Mouse (Mus musculus): ENCODE data around the gene 4933411K16Rik.

Gene 4933411K16Rik

DNA sequence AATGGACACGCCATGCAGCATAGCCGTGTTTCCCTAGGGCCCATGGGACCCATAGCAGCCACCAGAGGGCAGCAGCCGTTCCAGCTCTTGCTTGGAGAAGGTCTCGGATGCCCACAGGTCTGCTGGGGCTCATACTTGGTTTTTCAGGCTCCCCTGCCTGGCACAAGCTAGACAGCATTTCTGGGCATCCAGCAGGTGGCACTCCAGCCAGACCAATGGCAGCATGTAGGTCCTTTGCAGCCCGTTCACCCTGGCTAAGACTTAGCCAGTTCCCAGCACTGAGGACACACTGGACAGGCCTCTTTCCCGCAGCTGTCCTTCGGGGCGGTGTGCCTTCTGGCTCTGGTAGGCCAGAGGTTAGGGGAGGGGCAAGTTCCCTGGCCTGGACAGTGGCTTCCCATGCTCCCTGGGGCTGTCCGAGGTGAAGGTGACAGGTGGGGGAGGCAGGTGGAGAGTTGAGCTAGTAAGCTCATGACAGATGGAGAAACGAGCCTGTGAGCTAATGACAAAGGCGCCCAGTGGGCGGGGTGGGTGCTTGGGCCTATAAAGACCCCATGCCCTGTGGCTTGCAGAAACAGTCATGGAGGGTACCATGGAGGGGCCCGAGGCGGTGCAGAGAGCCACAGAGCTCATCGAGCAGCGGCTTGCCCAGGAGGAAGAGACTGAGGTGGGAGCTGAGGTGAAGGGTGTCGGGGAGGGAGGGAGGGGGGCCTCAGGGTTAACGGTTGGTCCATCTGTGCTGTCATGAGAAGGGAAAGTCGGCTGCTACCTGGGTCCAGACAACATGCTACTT lies 16.4 kb upstream of the 4933411K16Rik start, which contains the start of gene Ankrd2:
Gene Ankrd2 (plus strand): TSS at position 545 of the 793 bp plus-strand sequence.
- DNase-seq (ENCODE audit: low read depth, low spot score), result peak; percentile 69

DNA sequence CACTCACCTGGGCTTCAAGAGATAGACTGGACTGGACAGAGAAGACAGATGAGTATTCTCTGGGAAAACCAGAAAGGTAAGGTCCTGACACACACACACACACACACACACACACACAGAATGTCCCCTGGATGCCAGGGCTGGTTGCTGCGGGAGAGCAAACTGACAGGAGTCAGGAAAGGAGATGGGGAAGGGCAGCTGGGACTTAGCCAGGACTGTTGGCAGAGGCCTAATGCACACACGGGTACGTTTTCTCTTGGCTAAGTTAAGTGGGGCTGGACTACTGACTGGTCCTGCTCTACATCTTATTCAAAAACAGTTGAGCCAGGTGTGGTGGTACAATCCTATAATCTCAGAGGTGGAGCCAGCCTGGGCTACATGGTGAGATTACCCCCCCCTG lies 15.7 kb upstream of the 4933411K16Rik start:
- no peak for DNase-seq (ENCODE audit: low read depth, low spot score)

DNA sequence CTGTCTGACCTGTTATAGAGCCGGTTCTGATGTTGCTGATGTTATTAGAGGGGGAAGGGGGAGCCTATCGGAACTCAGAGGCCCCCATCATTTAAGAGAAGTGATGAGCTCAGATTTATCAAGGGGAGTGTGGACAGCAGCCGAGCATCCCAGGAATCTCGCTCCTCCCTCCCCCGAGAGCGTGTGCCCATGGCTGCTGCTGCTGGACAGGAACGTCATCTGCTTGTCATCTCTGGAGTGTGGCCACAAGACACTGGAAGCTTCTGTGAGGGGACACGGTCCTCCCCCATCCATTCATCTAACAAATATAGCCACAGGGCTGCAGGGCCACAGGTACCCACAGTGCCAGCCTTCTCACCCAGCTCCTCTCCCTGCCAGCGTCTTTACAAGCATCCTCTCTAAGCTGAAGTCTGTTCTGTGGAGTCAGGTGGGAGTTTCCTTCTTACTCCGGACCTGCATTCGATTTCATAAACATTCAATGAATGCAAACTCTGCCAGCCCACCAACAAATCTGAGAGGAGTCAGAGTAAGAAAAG lies 14.8 kb upstream of the 4933411K16Rik start:
- DNase-seq (ENCODE audit: low read depth, low spot score), result no peak

DNA sequence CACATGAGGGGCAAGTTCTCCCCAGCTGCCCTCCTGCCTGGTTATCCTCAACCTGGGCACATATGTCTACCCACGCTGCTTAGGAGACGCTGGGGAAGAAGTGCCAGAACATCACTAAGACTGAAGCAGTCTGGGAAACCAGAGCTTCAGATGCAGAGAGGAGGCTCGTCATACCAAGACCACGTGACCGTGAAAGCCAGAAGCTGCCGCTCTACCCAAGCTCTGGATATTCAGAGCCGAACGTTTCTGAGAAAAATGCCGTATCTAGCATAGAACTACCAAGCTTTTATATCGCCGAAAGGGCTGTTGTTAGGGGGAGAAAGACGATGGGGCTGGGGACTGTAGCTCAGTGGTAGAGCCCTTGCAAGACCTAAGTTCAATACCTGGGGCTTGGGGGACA lies 13.7 kb upstream of the 4933411K16Rik start:
- DNase-seq (ENCODE audit: low read depth, low spot score), result no peak

DNA sequence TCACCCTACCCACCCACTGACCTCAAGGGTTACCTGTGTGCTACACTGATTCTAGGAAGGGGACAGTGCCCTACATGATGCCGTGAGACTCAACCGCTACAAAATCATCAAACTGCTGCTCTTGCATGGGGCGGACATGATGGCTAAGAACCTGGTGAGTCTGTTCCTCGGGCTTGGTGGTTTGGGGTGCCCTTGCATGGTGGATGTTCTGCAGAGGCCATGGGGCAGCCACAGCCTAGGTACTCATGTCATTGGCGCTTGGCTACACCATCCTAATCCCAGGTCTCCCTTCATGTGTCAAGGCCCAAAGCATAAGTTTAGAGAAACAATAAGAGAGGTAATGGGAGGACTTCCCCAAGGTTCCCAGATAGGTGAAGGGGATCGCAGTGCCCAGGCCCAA lies 8.1 kb upstream of the 4933411K16Rik start:
- no peak for DNase-seq (ENCODE audit: low read depth, low spot score)

DNA sequence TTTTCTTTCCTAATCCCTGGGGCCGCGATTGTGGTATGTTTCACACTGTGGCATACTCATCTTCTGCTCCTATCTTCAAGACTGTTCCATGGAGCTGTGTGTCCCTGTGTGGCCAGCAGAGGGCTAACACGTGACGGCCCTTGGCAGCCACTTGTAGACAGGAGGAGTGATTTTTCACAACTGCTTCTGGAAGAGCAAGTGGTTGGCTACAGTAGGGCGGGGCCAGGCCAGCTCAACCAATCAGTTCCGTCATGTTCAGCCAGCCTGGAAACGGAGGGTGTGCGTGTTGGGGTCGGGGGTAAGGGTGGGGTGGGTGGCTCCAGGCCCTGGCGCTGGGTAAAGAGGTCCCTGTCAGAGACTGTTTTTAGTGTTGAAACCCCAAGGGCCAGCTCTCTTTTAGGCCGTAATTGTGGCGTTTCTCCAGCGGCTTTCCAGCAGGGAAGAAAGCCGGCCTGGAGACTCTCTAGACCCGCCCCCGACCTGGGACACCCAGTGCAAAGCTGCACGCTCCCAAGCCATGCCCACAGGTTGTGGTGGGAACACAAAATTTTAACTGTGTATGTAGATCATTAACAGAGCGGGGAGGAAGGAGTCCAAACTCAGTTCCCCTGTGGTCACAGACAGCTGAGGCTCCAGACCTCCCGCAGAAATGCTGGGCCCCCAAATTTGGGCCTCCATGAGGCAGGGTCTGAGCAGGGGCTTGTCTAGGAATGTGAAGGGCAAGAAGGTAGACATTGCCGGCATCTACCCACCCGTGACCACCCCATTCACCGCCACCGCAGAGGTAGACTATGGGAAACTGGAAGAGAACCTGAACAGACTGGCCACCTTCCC lies 6.6 kb upstream of the 4933411K16Rik start, which contains the start of gene Hoga1:
Gene Hoga1 (plus strand): TSS at position 342 of the 834 bp plus-strand sequence.
- DNase-seq (ENCODE audit: low read depth, low spot score), result peak; percentile 96

DNA sequence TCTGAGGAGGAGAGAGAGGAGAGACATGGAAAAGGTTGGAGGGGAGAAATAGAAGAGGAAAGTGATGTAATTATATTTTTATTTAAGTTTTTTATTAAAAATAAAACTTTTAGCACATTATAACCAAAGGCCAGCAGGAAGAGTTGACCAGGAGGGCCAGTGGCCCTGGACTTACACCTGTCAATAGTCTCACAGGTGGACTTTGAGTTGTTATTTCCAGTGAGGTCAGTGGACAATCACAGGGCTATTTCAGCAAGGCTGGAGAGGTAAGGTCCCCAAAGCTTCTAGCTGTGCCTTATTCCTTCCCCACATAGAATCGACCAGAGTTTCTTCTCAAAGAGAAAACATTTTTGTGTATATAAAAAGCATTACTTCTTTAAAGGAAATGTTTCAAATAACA lies 1.8 kb upstream of the 4933411K16Rik start:
- no peak for DNase-seq (ENCODE audit: low read depth, low spot score)

DNA sequence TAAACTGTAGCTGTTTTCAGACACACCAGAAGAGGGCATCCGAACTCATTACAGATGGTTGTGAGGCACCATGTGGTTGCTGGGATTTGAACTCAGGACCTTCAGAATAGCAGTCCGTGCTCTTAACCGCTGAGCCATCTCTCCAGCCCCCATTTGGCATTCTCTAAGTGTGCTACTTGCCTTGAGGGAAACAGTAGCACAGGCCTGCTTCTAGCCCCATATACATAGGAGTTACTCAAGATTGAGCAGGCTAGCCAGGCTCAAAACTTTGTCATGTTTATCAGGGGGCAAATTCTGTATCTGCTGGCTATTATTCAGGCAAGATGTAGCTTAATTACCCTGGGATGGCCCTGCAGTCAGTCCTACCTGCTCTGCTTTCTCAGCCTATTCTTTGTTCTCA lies 697 bp upstream of the 4933411K16Rik start:
- no peak for DNase-seq (ENCODE audit: low read depth, low spot score)

DNA sequence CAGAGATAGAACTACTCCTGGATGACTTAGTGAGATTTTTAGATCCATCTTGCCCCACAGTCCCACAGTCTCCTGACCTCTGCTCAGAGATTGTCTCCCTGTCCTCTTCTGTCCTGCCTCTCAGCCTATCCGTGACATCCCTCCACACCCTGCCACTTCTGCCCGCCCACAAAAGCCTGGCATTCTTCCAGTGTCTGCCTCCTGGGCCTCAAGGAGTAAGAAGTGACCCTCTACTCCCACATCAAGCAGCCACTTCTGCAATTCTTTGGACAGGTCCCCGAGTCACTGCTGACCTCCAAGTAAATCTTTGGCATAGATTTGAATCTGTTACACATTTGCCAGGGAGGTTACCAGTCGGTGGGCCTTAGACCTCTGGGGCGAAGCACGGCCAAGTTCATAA lies 2.2 kb downstream of the 4933411K16Rik start:
- no peak for DNase-seq (ENCODE audit: low read depth, low spot score)

DNA sequence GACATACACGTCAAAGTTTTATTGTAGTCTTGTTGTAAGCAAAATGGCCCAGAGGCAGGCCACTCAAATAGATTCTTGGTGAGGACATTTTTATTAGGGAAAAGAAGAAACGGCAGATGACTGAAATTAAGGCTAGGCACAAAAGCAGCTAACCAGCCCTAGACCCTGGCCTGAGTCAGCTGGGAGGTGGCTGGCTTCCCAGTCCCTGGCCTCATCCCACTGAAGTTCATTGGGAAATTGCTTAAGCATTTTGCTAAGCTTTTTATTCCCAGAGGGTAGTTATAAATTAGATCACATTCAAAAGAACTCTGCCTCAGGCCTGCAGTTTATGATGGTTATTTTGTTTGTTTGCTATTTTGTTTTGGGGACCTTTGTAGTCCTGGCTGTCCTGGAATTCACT lies 3.8 kb downstream of the 4933411K16Rik start:
- no peak for DNase-seq (ENCODE audit: low read depth, low spot score)

DNA sequence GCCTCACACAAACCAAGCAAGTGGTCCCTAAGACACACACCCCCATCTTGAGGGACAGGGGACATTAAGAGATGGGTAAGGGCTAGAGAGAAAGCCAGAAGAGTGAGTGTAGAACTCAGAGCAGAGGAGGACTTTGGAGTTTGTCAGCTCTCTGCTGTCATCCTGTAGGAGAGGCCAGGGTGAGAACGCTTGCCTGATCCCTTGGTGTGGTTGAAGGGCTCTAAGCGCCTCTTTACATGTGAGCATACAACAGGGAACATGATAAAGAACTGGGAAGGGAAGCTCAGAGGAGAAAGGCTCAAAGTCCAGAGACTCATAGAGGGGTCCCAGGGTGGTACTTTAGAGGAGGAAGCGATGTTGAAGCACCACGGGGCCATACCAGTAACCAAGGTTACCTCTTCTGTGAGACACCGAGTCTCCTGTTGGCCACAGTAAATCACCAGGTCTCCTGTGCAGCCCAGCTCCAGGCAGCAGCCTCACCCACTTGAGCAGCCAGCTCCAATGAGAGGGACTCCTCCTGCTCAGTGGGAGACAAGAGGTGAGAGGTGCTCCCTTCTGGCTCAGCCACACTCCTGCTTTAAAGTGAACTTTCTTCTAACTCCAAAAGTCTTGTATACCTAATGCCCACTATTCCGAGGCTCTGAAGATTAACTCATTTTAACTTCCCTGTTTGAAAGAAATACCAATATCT lies 4.8 kb downstream of the 4933411K16Rik start:
- DNase-seq (ENCODE audit: low read depth, low spot score), result no peak

DNA sequence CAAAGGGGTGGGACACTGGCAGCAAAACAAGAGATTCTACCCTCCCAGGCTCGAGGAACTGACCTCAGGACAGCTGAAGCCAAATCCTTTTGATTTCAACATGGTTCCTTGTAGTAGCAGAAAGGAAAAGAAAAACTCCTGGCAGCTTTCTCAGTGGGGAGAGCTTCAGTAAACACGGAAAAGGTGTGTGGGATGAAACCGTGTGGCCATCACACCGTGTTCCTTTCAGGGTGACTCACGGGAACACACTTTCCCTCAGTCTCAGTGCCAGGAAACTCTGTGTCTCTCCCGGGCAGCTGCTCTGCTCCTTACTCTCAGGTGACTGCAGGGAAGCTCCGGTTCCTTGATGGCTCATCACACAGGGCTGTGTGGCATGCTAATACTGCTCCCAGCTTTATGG lies 6.4 kb downstream of the 4933411K16Rik start:
- DNase-seq (ENCODE audit: low read depth, low spot score), result no peak

DNA sequence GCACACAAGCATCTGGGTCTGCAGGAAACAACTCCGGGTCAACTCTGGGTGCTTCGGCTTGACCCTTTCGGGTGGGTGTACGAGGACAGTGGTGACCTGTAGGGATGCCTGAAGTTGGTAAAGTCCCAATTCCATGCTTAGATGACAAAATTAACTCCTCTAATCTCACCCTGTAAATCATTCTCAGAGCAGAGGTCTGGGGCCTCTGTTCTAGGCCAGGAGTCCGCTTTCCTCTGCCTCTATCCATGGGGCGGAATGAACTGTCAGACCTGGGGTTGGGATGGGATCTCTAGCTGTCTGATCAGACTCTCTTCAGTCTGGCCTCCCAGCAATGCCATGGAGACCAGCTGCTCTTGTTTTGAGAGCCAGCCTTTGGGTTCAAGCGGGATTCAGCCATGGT lies 9.4 kb downstream of the 4933411K16Rik start:
- DNase-seq (ENCODE audit: low read depth, low spot score), result no peak

DNA sequence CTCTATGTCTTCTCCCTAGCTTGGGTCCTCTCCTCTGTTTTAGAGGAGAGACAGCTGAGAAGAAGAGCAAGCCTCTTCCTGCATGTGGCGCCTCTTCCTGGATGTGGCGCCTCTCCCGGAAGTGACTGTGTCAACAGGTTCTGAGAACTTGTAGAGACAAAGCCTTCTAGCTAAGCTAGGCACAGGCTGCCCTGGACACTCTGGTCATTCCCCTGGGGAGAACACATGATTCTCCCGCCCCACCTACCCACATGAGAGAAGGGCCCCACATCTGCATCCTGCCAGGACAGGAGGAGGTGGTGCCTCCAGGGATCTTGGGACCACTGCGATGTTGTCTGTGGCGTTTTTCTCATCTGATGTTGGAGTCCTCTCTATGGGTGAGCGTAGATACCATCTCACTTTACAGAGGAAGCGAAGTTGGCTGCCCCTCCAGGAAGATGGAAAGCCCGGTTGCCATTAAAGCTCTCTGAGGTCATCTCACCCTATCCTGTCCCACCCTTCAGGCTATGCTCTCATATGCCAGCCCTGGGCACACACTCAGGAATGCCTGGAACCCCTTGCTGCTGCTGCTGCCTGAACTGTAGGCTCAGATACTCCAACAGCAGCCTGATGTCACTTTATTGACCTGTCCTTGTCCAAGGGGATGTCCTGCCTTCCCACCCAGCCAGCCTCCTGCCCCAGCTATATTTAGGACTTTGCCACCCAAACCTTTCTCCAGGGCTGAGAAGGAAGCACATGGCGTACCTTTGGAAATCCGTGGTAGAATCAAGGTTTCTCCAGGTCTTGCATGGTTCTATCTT lies 16.6 kb downstream of the 4933411K16Rik start:
- DNase-seq (ENCODE audit: low read depth, low spot score), result no peak

DNA sequence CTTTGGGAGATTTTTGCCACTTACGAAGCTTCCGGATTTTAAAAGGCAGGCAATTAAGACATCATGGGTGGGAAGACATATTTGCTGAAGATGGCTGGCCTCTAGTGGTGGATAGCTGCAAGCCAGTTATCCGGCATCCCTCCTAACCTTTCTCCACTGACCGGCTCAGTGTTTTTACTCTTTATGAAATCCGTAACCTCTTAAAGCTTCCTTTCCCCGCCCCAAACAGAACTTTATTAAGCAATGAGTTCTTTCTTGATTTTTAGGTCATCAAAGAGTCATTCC lies 17.1 kb downstream of the 4933411K16Rik start:
- DNase-seq (ENCODE audit: low read depth, low spot score), result no peak

DNA sequence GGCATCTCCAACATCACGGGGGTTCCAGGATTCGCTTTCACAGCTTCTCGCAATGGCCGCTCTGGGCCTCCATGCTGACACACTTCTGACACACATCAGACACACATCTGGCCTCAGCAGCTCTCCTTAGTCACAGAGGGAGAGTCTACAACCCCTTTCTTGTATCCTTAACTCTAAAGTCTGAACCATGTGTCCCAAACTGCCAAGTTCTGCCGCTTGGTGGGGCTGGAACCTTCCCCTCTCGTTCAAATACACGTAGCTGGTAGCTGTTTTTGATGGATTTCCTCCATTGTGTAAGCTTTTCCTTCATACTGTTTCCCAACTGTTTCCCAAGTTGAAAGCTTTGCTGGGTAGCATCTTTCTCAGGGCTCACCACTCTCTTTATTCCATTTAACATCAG lies 19.2 kb downstream of the 4933411K16Rik start:
- DNase-seq (ENCODE audit: low read depth, low spot score), result no peak

DNA sequence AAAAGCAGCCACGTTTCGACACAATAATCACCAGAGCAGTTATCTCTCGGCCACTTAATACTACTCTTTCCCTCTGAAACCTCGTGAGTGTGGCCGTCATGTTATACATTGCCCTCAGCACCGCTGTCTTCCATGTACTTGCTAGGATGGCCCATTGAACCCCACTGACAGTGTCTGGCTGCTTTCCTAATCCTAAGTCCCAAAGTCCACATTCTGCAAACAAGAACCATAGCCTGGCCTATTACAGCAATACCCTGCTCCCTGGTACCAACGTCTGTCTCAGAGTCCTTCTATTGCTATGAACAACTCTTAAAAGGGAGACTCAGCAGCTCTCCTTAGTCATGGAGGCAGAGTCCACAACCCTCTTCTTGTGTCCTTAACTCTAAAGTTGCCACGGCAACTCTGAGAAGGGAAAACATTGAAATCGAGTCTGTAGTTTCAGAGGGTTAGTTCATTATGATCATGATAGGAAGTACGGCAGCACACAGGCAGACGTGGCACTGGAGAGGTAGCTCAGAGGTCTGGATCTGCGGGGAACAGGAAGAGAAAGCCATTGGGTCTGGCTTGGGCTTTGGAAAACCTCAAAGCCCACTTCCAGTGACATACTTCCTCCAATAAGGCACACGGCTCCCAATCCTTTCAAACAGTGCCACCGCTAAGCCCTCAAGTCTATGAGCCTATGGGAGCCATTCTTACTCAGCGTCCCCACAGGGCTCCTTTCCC lies 20.0 kb downstream of the 4933411K16Rik start:
- DNase-seq (ENCODE audit: low read depth, low spot score), result no peak

DNA sequence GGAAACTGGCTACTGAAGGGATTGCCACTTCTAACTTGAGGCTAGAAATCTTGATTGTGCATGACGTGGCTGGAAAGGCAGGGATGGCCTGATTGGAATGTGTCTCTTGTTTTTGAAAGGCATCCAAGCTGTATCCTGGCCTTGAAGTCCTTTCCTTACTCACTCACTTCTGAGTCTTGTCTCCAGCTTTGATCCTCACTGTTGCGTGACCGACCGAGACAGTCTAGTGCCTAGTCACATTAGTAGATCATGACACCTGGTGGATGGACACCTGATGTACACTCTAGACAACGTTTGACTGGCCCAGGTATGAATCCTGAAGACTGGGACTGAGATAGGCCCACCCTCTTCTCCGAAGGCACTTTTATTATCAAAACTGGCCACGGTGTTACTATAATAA lies 20.8 kb downstream of the 4933411K16Rik start:
- DNase-seq (ENCODE audit: low read depth, low spot score), result peak; percentile 50

DNA sequence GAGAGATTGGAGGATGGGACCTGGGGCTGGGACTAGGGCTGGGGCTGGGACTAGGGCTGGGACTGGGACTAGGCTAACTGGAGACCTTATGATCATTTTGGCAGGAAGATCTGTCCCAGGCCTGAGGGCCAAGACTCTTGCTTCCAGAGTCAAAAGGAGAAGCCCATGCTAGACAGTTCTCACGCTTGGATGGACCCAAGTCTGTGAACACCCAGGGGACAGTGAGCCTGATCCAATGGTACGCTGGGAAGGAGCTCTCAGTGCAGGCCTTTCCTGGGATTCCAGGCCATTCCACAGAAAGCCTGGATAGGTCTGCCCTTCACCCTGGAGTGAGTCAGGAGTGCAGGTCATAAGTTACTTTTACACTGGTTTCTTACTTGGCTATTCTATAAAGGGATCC lies 23.0 kb downstream of the 4933411K16Rik start:
- no peak for DNase-seq (ENCODE audit: low read depth, low spot score)

DNA sequence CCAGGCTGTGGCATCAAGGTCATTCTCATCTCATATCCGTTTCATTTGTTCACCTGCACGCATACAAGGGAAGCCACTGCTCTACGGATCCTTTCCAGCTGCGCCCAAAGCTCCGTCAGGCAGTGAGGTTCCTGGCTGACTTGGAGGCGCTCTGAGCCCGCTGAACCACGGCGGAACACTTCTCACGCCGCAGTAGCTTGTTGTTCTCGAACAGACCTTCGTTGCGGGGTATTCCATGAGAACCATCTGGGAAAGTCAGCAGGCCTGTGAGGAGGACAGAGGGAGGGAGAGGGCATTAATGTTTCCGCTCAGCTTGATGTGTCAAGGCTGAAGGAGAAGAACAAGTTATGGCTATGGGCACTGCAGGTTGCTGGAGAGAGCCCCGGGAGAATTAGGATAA lies 23.9 kb downstream of the 4933411K16Rik start:
- DNase-seq (ENCODE audit: low read depth, low spot score), result no peak

DNA sequence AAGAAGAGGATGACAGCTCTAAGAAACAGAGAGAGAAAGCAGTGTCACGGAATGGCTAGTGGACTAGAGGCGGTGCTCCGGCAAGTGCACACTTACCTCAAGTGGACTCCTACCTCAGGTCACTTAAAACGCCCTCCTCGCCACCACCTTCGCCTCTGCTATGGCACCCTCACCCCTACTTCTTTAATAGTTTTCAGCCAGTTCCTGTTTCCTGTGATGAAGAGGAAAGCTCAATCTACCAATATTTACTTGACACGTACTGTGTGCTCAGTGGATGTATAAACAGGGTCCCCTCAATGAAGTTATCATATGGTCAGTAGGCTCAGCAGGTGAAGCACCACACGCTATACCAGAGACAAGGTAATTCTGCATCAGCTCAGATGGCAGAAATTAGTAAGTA lies 26.5 kb downstream of the 4933411K16Rik start:
- no peak for DNase-seq (ENCODE audit: low read depth, low spot score)

All from ES-CJ7 (cell line).